Mouse (Mus musculus): ENCODE measurements at regions not wholly inside any gene's neighbourhood (a gene's known extent, or its start where the extent isn't known, plus 50 kb on each side); places are given as distances from the start of the nearest gene placed in this dataset.

DNA sequence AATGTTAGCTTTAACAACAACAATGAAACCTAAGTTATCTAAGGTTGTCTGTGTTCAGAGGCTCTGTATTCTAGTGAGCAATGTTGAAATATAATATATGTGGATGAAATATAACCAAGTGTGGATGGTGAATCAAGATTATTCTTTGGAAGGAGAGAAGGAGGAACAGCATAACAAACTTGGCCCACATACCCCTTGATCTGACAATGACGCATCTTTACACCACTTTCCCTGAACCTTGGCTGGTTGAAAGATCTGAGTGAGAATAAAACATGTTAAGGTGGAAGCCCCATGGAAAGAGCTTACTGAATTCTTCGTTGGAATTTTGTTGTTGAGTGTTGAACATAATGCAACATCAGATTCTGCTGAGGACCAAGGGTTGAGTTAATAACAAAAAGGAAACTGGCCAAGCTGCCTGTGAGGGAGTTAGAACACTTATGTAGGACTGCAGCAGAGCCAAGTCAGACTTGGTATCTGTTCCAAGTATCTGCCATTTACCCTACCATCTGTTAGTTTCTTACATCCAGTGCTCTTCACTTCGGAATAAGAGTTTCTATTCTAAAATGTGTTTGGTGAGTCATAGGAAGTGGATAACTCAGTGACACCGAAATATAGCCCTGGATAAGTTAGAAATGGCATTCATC is 268.8 kb downstream of the Gria2 start:
- no peak for ATAC-seq
- H3K9me3 ChIP-seq (ENCODE audit: control insufficient read depth, low read length), result no peaks in the 10 kb centered on the region
- H3K27ac ChIP-seq (ENCODE audit: low read length), result no peak overlapping the region
- no peaks in the 10 kb centered on the region for H3K36me3 ChIP-seq (ENCODE audit: control insufficient read depth, insufficient read depth, low read length)
- H3K4me2 ChIP-seq (ENCODE audit: low read depth, low read length), result no peak overlapping the region
- H3K4me3 ChIP-seq (ENCODE audit: low read length), result no peak overlapping the region
- H3K27me3 ChIP-seq (replicated peaks; ENCODE audit: control insufficient read depth, insufficient read depth, low read length), result no peaks in the 10 kb centered on the region
- 73% methylated on average over 4 of the region's 4 CpGs for WGBS
- no peak overlapping the region for H3K9ac ChIP-seq (ENCODE audit: low read depth, low read length)
- H3K4me1 ChIP-seq (ENCODE audit: control insufficient read depth, insufficient read depth, low read length), result no peaks in the 10 kb centered on the region

DNA sequence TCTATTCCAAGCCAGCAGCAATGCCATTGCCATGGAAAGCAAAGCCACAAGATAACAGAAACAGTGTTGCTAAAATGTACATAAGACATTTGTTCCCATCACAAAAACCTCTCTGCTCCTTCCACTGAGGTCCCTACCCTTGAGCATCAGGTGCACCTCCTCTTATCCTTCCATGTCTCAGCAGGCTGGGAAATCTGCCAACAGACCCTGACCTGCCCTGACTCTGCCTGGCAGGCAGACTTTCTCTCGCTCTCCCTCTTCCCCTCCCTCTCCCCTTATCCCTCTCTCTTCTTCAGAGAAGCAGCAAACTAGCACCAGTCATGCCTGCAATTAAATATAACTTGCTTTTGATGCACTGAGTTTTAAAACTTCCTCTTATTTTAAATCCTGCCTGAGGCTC is 288.6 kb downstream of the Gria2 start:
- H3K27ac ChIP-seq (ENCODE audit: low read length), result no peak overlapping the region
- H3K4me1 ChIP-seq (ENCODE audit: control insufficient read depth, insufficient read depth, low read length), result no peaks in the 10 kb centered on the region
- H3K27me3 ChIP-seq (replicated peaks; ENCODE audit: control insufficient read depth, insufficient read depth, low read length), result no peaks in the 10 kb centered on the region
- H3K4me2 ChIP-seq (ENCODE audit: low read depth, low read length), result no peak overlapping the region
- 50% methylated on average over 1 of the region's 1 CpGs for WGBS
- H3K36me3 ChIP-seq (ENCODE audit: control insufficient read depth, insufficient read depth, low read length), result no peaks in the 10 kb centered on the region
- H3K9ac ChIP-seq (ENCODE audit: low read depth, low read length), result no peak overlapping the region
- no peaks in the 10 kb centered on the region for H3K9me3 ChIP-seq (ENCODE audit: control insufficient read depth, low read length)
- ATAC-seq, result no peak
- no peak overlapping the region for H3K4me3 ChIP-seq (ENCODE audit: low read length)

DNA sequence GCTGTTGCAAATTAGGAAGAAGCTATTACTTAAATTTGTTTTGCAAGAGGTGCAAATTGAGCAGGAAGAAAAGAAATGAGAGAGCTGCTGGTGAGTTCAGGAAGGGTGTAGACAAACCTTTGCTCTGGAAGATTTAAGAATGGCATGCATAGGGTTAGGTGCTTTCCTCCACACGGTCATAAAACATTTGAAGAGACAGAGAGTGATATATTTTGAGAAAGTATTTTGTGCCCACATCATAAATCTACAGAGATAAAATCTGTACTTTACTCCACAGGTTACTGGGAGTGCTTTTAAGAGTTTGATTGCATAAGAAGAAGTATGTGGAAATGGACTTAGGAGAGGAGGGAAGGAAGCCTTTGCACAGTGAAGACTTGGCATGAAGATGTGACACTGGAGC is 293.4 kb downstream of the Gria2 start:
- Histone ChIP-seq H3K27me3 (replicated peaks; ENCODE audit: control insufficient read depth, insufficient read depth, low read length) (no peaks in the 10 kb centered on the region), H3K4me1 (ENCODE audit: control insufficient read depth, insufficient read depth, low read length) (no peaks in the 10 kb centered on the region), H3K9ac (ENCODE audit: low read depth, low read length) (no peak overlapping the region), H3K9me3 (ENCODE audit: control insufficient read depth, low read length) (no peaks in the 10 kb centered on the region), H3K4me2 (ENCODE audit: low read depth, low read length) (no peak overlapping the region), H3K36me3 (ENCODE audit: control insufficient read depth, insufficient read depth, low read length) (no peaks in the 10 kb centered on the region), H3K4me3 (ENCODE audit: low read length) (no peak overlapping the region), H3K27ac (ENCODE audit: low read length) (no peak overlapping the region)
- WGBS, result 44% methylated on average over 1 of the region's 1 CpGs
- peak; percentile 87 for ATAC-seq

- Histone ChIP-seq H3K9me3 (ENCODE audit: control insufficient read depth, low read length) (no peaks in the 10 kb centered on the region), H3K4me2 (ENCODE audit: low read depth, low read length) (no peak overlapping the region), H3K27me3 (replicated peaks; ENCODE audit: control insufficient read depth, insufficient read depth, low read length) (no peaks in the 10 kb centered on the region), H3K36me3 (ENCODE audit: control insufficient read depth, insufficient read depth, low read length) (no peaks in the 10 kb centered on the region), H3K27ac (ENCODE audit: low read length) (no peak overlapping the region), H3K4me1 (ENCODE audit: control insufficient read depth, insufficient read depth, low read length) (no peaks in the 10 kb centered on the region), H3K9ac (ENCODE audit: low read depth, low read length) (no peak overlapping the region), H3K4me3 (ENCODE audit: low read length) (no peak overlapping the region)
- 56% methylated on average over 1 of the region's 1 CpGs for WGBS
- no peak for ATAC-seq
Measured at GRCm38 (mm10) chr3:80506701-80507100, 295.9 kb downstream of the Gria2 start.

- Histone ChIP-seq H3K9me3 (ENCODE audit: control insufficient read depth, low read length) (no peaks in the 10 kb centered on the region), H3K9ac (ENCODE audit: low read depth, low read length) (no peak overlapping the region), H3K36me3 (ENCODE audit: control insufficient read depth, insufficient read depth, low read length) (no peaks in the 10 kb centered on the region), H3K4me3 (ENCODE audit: low read length) (no peak overlapping the region), H3K4me2 (ENCODE audit: low read depth, low read length) (no peak overlapping the region), H3K27ac (ENCODE audit: low read length) (no peak overlapping the region), H3K4me1 (ENCODE audit: control insufficient read depth, insufficient read depth, low read length) (no peaks in the 10 kb centered on the region), H3K27me3 (replicated peaks; ENCODE audit: control insufficient read depth, insufficient read depth, low read length) (no peaks in the 10 kb centered on the region)
- no peak for ATAC-seq
- WGBS, result 63% methylated on average over 1 of the region's 1 CpGs
Measured at GRCm38 (mm10) chr3:80501117-80501516, 301.5 kb downstream of the Gria2 start.

DNA sequence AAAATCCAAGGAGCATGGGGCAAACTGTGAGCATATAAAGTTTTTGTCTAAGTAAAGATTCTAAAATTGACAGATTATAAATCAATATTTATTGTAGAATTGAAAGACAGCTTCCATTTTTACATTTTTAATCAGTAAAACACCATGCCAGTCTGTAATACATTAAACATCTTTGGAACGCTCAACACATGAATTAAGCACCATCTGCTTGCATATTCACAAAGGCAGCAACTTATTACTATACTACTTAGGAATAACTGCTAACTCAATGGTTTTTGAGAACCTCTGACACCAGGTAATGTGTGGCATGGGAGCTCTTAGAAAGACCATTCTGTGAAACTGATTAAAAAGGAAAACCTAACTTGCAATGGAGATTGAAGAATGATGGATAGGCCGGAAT is 306.1 kb downstream of the Gria2 start:
- 86% methylated on average over 2 of the region's 2 CpGs for WGBS
- no peak overlapping the region for H3K9ac ChIP-seq (ENCODE audit: low read depth, low read length)
- H3K9me3 ChIP-seq (ENCODE audit: control insufficient read depth, low read length), result no peaks in the 10 kb centered on the region
- no peaks in the 10 kb centered on the region for H3K4me1 ChIP-seq (ENCODE audit: control insufficient read depth, insufficient read depth, low read length)
- H3K36me3 ChIP-seq (ENCODE audit: control insufficient read depth, insufficient read depth, low read length), result no peaks in the 10 kb centered on the region
- H3K27me3 ChIP-seq (replicated peaks; ENCODE audit: control insufficient read depth, insufficient read depth, low read length), result no peaks in the 10 kb centered on the region
- no peak overlapping the region for H3K27ac ChIP-seq (ENCODE audit: low read length)
- H3K4me2 ChIP-seq (ENCODE audit: low read depth, low read length), result no peak overlapping the region
- no peak for ATAC-seq
- H3K4me3 ChIP-seq (ENCODE audit: low read length), result no peak overlapping the region

DNA sequence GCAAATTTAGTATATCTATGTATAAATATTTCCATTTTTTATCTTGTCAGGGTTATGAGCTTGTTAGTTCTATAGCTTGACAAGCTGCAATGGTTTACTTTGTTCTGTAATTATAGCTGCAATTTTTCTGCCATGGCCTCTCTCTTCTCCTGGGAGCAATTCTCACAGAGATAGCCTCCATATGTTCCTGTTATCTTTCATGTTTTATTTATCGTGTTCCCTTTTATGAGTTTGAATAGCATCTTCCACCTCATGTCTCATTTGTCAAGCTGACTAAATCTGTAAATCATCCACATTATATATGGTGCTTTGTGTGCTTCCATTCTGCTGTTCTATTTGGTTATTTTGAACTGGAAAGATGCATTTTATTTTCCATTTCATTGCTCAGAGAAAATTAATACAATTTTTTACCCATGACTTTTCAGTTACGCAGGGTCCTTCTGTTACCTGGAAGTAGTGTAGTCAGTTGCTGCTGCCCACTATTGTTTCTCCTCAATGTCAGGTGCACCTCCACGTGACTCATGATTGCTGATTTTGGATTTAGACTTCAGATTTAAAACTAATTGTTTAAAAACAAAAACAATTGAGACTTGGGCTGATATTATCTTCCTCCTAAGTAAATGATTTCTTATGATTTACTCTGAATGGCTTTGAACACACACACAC is 318.3 kb downstream of the Gria2 start:
- Histone ChIP-seq H3K27ac (ENCODE audit: low read length) (no peak overlapping the region), H3K36me3 (ENCODE audit: control insufficient read depth, insufficient read depth, low read length) (no peaks in the 10 kb centered on the region), H3K9me3 (ENCODE audit: control insufficient read depth, low read length) (no peaks in the 10 kb centered on the region), H3K4me3 (ENCODE audit: low read length) (no peak overlapping the region), H3K4me2 (ENCODE audit: low read depth, low read length) (no peak overlapping the region), H3K27me3 (replicated peaks; ENCODE audit: control insufficient read depth, insufficient read depth, low read length) (no peaks in the 10 kb centered on the region), H3K9ac (ENCODE audit: low read depth, low read length) (no peak overlapping the region), H3K4me1 (ENCODE audit: control insufficient read depth, insufficient read depth, low read length) (no peaks in the 10 kb centered on the region)
- 71% methylated on average over 3 of the region's 3 CpGs for WGBS
- no peak for ATAC-seq

GRCm38 (mm10) chr3:80478676-80479075 is 324.0 kb downstream of the Gria2 start:
- no peak for ATAC-seq
- no peak overlapping the region for H3K9ac ChIP-seq (ENCODE audit: low read depth, low read length)

GRCm38 (mm10) chr3:80473686-80474085 is 328.9 kb downstream of the Gria2 start:
- Histone ChIP-seq H3K36me3 (ENCODE audit: control insufficient read depth, insufficient read depth, low read length) (no peaks in the 10 kb centered on the region), H3K27me3 (replicated peaks; ENCODE audit: control insufficient read depth, insufficient read depth, low read length) (no peaks in the 10 kb centered on the region), H3K4me1 (ENCODE audit: control insufficient read depth, insufficient read depth, low read length) (no peaks in the 10 kb centered on the region), H3K4me3 (ENCODE audit: low read length) (no peak overlapping the region), H3K4me2 (ENCODE audit: low read depth, low read length) (no peak overlapping the region), H3K27ac (ENCODE audit: low read length) (no peak overlapping the region), H3K9me3 (ENCODE audit: control insufficient read depth, low read length) (no peaks in the 10 kb centered on the region), H3K9ac (ENCODE audit: low read depth, low read length) (no peak overlapping the region)
- ATAC-seq, result no peak

More at GRCm38 (mm10) chr3:80478676-80479075, 324.0 kb downstream of the Gria2 start:
- H3K27ac ChIP-seq (ENCODE audit: low read length), result no peak overlapping the region
- no peaks in the 10 kb centered on the region for H3K27me3 ChIP-seq (replicated peaks; ENCODE audit: control insufficient read depth, insufficient read depth, low read length)
- H3K9me3 ChIP-seq (ENCODE audit: control insufficient read depth, low read length), result no peaks in the 10 kb centered on the region
- no peaks in the 10 kb centered on the region for H3K4me1 ChIP-seq (ENCODE audit: control insufficient read depth, insufficient read depth, low read length)
- no peak overlapping the region for H3K4me3 ChIP-seq (ENCODE audit: low read length)
- no peaks in the 10 kb centered on the region for H3K36me3 ChIP-seq (ENCODE audit: control insufficient read depth, insufficient read depth, low read length)
- no peak overlapping the region for H3K4me2 ChIP-seq (ENCODE audit: low read depth, low read length)

Data from intestine, embryonic 16.5 days (tissue).